Mouse (Mus musculus) mouse embryonic stem cell (cell line): Measurements from ENCODE around the gene Galk2.

Source experiments
- in situ Hi-C, 2 experiments: fragments of 300-500 bp; cut with MboI; formaldehyde crosslinking; loops; 1 replicate in 1 of 2; 3 replicates in 1 of 2; pipeline ENCODE4 v1.14.3; 2019 to 2020; ENCODE audit warnings: low sequenced_read_pairs in 2 of 2, low pct_unique_long_range_greater_than_20kb in 1 of 2, mixed read lengths in 1 of 2; ENCODE audit not compliant: unreplicated experiment in 1 of 2

Gene Galk2

DNA sequence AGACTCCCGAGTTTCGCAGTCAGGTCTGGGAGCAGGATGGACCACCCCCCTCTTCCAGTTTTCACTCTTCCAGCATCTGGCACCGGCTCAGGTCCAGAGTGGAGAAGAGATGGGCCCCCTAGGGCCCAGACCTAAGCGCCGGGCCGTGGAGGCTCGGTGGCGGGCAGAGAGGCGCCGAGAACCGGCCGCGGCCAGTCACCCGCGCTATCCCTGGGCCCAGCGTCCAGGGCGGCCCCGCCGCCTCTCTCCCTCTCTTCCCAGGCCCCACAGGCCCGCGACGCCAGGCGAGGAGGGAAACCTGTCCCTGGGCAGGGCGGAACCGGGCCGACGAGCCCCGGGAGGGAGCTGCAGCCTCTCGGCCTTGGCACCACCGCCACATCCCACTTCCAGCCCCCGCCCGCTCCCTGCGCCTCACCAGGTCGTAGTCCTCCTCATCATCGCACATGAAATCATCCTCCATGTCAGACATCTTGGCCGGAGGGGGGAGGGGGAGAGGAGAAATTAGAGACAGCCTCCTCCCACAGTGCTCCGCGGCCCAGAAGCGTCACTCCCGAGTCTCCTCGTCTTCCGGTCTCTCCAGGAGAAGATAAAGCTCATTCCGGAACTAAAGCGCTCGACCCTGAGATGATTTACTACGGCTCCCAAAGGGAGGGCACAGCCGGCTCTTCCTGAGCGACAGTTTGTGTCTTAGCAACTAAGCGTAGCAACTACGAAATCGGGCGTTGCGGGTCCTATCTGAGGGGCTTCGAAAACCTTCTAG is at the start of gene Galk2, which contains the start of gene Cops2:
Gene Galk2 (plus strand): TSS at position 589 of the 760 bp plus-strand sequence.
Gene Cops2 (minus strand): TSS at position 619 of the 760 bp plus-strand sequence.
- in situ Hi-C loops = no loop called here

DNA sequence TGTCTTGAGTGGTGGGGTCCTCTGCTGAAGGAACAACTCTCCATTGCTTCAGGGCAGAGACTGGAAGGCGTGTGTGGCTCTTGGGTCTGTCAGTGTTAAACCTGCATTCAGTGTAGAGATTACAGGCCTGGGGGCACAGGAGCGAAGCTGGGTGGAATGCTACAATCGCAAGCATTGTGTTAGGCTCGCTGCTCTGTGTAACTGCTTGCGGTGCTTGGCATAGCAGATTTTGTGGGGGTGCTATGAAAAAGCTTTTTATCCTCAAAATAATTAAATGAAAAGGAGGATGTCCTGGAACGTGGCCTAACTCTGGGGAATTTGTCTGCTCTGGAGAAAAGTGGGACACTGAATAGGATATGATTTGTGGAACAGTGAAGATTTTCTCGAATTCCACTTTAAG is 49.4 kb upstream of the Galk2 start:
- in situ Hi-C loops = no loop called here

DNA sequence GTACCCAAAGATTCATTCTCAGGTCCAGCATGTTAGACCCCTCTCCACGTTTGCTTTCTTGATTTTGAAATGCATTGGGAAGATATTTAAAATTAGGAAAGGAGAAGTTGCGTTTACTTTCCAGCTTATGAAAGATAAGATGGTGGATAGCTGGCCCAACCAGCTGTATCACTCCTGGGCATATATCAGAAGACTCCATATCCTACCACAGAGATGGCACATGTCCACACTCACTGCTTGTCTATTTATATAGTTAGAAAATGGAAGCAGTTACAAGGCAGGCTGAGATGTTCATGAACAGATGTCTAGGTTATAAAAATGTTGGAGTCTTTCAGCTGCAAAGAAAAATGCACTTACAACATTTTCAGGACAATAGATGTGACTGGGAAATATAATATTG is 47.6 kb upstream of the Galk2 start:
- in situ Hi-C loops = no loop called here

DNA sequence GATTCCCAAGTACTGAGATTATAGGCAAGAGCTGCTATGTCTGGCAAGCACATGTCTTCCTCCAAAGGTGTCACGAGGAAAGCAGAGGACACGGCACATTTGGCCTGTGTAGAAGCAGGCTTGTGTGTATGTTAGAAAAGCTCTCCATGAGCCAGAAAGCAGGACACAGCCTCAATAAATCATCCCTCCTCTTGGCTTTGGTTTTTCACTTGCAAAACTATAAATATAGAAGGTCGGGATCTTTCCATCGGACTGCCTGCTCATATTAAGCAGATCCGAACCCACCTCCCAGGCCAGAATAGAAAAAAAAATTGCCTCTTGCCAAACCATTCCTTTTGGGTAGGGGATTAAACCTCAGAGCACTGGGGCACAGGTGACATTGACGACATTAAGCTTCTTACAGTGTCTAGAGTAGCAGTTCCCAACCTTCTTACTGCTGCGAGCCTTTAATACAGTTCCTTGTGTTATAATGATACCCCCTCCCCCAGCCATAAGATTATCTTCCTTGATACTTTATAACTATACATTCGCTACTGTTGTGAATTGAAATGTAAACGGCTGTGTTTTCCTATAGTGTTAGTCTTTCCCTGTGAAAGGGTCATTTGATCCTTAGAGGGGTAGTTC is 44.8 kb upstream of the Galk2 start:
- in situ Hi-C loops = no loop called here

DNA sequence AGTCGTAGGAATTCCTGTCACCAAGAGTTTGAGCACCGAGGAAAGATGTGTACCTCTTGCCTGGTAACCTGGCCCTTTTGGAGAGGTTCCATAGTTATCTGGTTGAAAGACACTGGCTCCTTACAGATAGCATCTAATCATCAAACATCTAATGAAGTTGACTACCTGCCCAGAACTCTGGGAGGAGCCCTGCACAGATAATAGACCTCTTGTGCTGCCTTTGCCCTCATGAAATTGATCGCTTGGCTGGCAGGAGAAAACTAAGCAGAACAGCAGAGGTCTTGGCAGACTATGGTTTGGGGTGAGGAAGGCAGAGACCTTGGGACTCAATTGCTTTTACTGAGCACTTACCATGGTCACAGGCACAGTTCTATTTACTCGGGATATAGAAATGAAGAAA is 38.5 kb upstream of the Galk2 start:
- in situ Hi-C loops = no loop called here

DNA sequence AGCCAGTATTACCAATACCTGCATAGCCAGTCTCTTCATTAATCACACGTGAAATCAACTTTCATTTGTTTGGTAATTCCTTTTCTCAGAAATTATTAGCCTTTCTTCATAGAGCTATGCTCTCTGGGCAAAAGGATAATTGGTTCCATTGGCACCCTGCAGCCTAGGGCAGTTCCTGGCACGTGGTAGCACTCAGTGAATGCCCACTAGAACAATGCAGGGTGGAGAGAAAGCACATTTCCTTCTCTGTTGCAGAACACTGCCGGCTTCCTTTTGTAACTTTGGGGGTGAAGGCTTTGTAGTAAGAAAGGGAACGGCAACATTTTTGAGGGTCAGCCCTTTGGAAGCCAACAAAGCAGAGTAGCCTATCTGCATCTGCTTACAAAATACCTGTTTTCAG is 32.7 kb upstream of the Galk2 start:
- in situ Hi-C loops = no loop called here

DNA sequence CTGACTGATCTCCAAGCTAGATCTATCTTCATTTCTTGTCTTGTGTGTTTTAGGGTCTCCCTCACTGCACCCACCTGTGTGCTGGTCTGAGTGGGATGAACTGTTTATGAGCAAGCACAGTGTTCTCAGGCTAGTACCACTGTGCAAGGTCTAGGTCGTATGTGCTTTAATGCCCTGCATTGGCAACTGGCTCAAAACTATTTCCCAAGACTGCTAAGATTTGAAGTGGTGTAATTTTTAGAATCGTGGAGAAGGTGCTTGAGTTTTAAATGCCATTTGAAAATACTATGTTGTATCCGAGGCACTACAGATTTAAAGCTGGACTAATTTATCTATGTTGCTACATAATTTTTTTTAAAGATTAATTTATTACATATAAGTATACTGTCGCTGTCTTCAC is 31.0 kb upstream of the Galk2 start:
- in situ Hi-C loops = no loop called here

DNA sequence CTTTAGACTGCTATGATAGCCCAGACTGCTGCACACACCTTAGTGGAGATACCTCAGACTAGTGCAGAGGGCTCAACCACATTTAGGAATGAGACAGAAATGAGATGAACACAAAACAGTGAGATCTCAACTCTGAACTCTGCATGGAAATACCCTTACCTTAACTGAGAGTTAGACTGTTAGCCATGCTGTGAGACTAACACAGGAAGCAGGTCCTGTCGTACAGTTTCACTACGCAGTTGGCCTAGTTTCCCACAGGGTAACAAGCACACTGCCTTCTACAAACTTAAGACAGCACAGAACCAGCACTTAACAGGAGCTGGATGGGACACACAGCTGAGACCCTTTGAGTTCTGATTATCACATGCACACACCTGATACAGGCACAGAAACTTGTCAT is 29.0 kb upstream of the Galk2 start:
- in situ Hi-C loops = no loop called here

DNA sequence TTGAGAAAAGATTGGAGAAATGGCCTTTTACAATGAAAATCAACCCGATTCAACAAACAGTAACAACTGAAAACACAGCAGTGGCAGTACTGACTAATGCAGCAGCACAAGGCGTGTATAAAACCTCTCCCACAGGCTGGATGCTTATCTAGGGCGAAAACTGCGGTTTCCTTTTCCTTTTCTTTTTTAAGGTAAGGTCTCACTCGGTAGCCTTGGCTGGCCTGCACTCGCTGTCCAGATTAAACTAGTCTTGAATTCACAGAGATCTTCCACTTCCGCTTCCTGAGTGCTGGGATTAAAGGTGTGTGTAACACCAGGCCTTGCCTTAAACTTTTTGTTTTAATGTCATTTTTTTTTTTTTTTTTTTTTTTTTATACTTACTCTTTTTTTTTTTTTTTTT is 20.8 kb upstream of the Galk2 start:
- in situ Hi-C loops = no loop called here

DNA sequence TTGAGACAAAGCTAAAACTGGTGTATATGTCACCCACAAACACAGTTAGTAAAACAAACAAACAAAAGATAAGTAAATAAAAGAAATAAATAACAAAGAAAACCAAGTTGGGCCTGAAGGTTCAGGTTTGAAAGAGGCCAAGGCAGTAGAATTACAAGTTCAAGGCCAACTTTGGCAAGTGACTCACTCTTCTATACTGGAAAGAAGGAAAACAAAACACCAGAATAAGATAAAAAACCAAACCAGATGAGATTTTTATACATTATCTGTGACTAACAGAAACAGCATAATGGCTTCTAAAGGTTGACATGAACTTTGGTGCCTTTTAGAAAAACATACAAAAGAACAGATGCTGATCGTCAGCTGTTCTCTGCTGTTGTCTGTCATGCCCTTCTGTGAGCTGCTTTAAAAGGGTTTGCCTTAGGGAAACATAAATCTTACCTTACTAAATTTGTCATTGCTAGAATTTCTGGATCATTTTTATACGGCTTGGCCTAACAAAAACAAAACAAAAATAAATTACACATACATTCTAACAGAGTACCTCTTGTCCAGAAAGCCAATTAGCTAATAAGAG is 20.1 kb upstream of the Galk2 start:
- in situ Hi-C loops = no loop called here

DNA sequence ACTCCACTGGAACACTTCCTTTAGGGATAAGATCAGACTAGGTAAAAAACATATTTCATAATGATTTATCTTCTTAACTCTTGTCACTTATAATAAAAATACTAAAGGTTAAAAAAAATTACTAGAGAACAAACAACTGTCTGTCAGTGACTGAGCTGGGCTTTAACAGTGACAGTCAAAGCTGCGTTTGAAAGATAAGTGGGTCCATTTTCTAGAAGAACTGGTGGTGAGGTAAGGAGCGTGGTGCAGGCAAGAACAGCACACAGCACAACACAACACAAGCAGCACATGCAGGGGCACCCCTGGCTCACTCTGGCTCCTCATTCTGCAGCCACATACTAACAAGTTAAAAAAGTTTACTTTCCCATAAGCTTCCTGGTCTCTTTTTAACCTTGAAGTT is 7.7 kb upstream of the Galk2 start:
- in situ Hi-C loops = no loop called here

DNA sequence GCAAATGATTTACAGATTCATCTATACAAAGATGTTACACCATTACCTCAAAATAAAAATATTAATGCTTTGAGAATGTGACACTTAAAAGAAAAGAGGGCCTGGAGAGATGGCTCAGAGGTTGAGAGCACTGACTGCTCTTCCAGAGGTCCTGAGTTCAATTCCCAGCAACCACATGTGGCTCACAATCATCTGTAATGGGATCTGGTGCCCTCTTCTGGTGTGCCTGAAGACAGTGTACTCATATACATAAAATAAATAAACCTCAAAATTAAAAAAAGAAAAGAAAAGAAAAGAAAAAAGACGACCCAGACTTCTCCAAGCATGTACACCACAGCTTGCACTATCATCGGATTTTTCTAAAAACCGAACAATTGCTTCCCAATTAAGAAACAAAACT is 1.2 kb upstream of the Galk2 start:
- in situ Hi-C loops = no loop called here

DNA sequence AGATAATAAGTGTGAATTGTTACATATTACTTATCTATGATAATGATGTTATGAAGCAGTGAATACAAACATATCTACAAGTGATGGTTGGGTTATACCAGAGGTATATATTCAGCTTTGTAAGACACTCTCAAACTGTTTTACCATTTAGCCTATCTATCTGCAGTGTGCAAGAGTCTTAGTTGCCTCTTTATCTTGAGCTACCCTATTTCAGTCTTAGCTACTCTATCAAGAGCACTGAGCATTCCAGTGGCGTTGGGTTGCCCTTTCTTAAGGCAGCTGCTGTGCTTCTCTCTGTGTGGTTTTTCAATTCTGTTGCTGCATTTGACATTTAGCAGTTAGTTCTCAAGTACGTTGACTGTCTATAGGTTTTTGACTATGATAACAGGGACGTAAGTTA is 4.9 kb downstream of the Galk2 start:
- in situ Hi-C loops = no loop called here

DNA sequence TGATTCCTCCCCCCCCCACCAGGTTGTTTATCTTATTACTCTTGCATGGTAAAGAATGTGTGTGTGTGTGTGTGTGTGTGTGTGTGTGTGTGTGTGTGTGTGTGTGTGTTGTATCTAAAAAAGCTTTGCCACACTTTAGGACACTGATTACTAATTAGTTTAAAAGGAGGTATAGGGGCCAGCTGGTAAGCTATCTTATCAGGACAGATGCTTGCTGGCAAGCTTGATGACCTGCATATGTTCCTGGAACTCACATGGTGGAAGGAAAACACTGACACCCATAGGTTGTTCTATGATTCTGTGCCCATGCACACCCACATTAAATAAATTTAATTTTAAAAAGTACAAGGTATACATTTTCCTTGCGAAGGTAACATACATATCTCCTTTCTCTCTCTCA is 5.6 kb downstream of the Galk2 start:
- in situ Hi-C loops = no loop called here

DNA sequence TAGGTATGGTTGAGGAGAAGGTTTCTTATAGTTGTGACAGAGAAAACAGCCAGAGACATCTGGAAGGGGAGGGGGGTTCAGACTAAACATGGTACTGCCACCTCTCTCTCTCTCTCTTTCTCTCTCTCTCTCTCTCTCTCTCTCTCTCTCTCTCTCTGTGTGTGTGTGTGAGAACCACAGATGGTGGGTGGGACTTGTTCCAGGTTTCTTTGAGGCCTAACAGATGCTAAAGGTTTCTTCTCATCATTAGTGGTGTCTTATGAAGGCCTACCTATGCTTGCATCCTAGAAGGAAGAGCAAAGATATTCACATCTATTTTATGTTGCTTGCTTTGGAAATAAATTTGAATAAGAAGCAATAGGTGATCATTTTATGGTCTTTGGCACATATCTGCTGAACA is 6.7 kb downstream of the Galk2 start:
- in situ Hi-C loops = no loop called here

DNA sequence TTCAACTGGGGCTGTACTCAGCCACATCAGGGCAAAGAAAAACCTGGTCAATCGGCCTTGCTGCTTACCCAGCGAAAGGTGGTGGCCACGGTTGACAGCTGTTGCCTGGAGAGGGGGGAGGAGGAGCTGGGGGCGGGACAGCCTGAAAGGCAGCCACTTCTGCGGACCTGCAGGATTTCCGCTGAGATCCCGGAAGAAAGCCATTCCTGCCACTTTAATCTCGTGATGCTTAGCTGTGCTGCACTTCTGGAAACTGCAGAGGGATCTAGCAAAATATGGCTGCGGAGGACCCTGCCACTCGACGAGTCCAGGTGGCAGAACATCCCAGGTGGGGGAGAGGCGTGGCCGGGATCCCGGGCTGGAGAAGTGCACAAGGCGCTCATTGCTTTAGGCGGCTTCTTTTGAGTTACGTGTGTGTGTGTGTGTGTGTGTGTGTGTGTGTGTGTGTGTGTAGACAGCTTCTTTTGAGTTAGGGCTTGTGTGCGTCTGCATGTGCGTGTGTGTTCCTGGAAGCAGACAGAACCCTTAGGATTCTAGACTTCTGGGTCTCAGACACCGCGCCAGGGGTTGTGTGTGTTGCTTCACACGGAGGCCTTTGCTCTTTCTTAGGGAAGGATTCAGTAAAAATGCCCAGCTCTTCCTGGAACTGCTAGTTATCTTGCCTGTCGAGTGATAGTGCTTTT is 7.3 kb downstream of the Galk2 start:
- in situ Hi-C loops = no loop called here

DNA sequence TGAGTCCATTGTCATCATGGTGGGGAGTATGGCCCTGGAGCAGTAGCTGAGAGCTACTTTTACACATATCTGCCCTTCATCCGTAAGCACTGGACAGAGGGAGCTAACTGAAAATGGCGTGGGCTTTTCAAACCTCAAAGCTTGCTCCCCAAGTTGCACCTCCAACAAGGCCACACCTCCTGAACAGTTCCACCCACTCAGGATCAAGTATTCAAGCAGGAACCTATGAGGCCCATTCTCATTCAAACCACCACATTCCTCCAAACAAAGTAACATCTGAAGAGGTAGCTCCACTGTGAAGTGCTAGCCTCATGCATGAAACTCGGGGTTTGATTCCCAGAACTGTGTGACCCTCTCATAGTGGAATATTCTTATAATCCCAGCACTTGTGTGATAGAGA is 9.4 kb downstream of the Galk2 start:
- in situ Hi-C loops = no loop called here

DNA sequence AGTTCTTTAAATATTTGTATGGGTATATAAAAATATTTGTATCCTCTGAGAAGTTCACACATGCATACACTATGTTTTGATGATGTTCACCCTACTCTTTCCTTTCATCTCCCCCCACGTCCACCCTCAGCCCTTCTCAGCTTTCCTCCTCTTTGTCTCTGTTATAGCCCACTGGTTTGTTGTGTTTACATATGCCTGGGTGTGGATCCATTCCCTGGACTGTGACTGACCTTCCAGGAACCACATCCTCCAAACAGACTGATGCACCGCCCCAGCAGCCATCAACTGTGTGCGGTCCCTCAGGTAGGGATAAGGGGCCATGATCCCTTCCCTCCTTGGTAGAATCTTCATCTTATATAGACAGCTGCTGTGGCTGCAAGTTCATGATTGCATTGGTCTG is 11.2 kb downstream of the Galk2 start:
- in situ Hi-C loops = no loop called here

DNA sequence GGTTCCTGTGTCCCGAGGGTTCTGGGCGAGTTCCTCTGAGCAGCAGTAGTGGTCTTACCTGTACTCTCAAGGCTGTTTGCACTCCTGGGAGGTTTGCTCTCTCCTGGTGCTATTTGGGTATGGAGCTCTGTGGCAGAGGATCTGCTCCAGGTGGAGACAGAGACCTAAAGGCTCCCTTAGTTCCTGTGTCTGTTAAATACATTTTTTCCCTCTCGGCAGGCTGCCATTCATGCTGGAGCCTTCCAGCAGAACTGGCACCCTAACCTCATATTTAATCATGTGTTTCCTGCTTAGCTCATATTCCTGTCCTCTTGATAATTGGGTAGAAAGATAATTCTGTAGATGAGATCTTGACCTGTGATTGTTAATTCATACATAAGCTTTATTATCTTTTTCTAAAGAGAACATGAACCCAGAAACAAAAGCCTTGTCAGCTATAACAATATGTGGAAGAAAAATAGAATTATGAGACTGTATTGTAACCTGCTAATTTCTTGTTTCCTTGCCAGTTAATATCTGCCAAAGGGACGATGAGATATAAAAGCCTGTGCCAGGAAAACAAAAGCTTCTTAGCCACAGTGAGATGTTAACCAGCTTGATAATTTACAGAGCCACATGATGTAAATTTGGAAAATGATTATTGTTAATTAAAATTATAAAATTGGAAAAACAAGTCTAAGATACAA is 27.1 kb downstream of the Galk2 start:
- in situ Hi-C loops = no loop called here
